Mouse (Mus musculus) lung, postnatal 14 days (tissue): ENCODE data around the gene Olfml3.
A peak's percentile ranks its signal among the peaks of the same experiment; 100 is the strongest.

ENCODE experiments used
- DNase-seq: peaks from one replicate; pipeline ENCODE4 v3.0.0; 2021

Gene Olfml3

GRCm38 (mm10) chr3:103704661-103705060, 33.1 kb downstream of the Olfml3 start:
- DNase-seq: no peak

- DNase-seq: no peak
Observed at GRCm38 (mm10) chr3:103696388-103696925, 41.3 kb downstream of the Olfml3 start.

- no peak for DNase-seq
Observed at GRCm38 (mm10) chr3:103695556-103695955, 42.2 kb downstream of the Olfml3 start.

- peak; percentile 18 for DNase-seq
Observed at GRCm38 (mm10) chr3:103690506-103690905, 47.3 kb downstream of the Olfml3 start.

- DNase-seq: no peak
Observed at GRCm38 (mm10) chr3:103689043-103689442, 48.8 kb downstream of the Olfml3 start.

GRCm38 (mm10) chr3:103683966-103684319, 53.9 kb downstream of the Olfml3 start:
- no peak for DNase-seq

GRCm38 (mm10) chr3:103683234-103683965, 54.4 kb downstream of the Olfml3 start:
- DNase-seq: no peak

- DNase-seq: no peak
Observed at GRCm38 (mm10) chr3:103682473-103682872, 55.3 kb downstream of the Olfml3 start.

GRCm38 (mm10) chr3:103678811-103679210, 59.0 kb downstream of the Olfml3 start:
- DNase-seq: no peak

- DNase-seq: no peak
Observed at GRCm38 (mm10) chr3:103672716-103673115, 65.1 kb downstream of the Olfml3 start.
